Mouse (Mus musculus): ENCODE results near the gene Clec11a. TPM values are rescaled to one million over a fixed set of nuclear protein-coding genes. Genes with fewer than 3 reads are reported as not detected.

The Clec11a gene
- total and polyA plus RNA-seq, 3 experiments, result 0.33 to 0.39 TPM; not detected in 1

DNA sequence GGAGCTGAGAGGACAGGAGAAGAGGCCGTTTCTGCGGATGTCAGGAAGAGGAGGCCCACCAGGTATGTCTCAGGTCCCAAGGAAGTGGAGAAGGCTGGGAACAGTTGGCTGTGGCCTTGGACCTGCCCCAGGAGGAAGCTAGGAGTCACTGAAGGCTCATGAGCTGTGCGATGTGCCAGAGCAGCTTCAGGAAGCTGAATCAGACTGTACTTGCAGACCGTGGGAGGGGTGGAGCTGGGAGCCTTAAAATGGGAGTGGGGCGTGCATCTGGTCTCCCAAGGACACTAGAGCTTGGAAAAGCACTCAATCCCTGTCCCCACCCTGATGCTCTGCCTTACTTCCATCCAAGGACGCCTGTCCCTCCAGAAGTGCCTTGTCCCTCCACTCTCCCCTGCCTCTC, 19.9 kb upstream of the Clec11a start:
- Histone ChIP-seq H3K9me3 (replicated peaks; ENCODE audit: insufficient read depth, low read length) (no peaks in the 10 kb centered on the region), H3K4me3 (ENCODE audit: control insufficient read depth in 1 of 2, insufficient read depth in 1 of 2, low read depth in 2 of 2, low read length in 2 of 2) (no peak overlapping the region), H3K27ac (ENCODE audit: control insufficient read depth, low read depth, low read length) (no peak overlapping the region), H3K79me2 (ENCODE audit: control insufficient read depth, insufficient read depth, low read length, poor library complexity) (no peaks in the 10 kb centered on the region), H3K9ac (ENCODE audit: control insufficient read depth, low read depth, low read length, poor library complexity, severe bottlenecking) (no peak overlapping the region), H3K36me3 (ENCODE audit: control insufficient read depth in 1 of 2, insufficient read depth in 2 of 2, low read length in 2 of 2) (no peaks in the 10 kb centered on the region), H3K4me1 (ENCODE audit: control insufficient read depth in 1 of 2, insufficient read depth in 2 of 2, low read length in 2 of 2) (no peaks in the 10 kb centered on the region), H3K27me3 (ENCODE audit: control insufficient read depth in 1 of 2, insufficient read depth in 2 of 2, low read length in 2 of 2) (no peaks in the 10 kb centered on the region)
- TF ChIP-seq ZKSCAN1 (IDR thresholded peaks at IDR 0.05; ENCODE audit: low read depth, low read length) (no peak), ZC3H11A (IDR thresholded peaks at IDR 0.05; ENCODE audit: low read depth, low read length) (no peak), ZMIZ1 (IDR thresholded peaks at IDR 0.05; ENCODE audit: low read depth, low read length) (no peak), SMC3 (IDR thresholded peaks at IDR 0.05; ENCODE audit: low read depth, low read length) (no peak), UBTF (IDR thresholded peaks at IDR 0.05; ENCODE audit: borderline replicate concordance, insufficient read depth, low read depth, low read length) (no peak), MYC (IDR thresholded peaks at IDR 0.05; ENCODE audit: low read depth, low read length) (no peak), POLR2AphosphoS5 (IDR thresholded peaks at IDR 0.05; ENCODE audit: borderline replicate concordance, low read depth, low read length) (no peak), RAD21 (IDR thresholded peaks at IDR 0.05; ENCODE audit: low read depth, low read length) (no peak), E2F4 (IDR thresholded peaks at IDR 0.05; ENCODE audit: borderline replicate concordance, low read depth, low read length) (no peak), MAX (IDR thresholded peaks at IDR 0.05; ENCODE audit: low read length) (no peak), GATA1 (IDR thresholded peaks at IDR 0.05; ENCODE audit: low read depth, low read length) (no peak), TAL1 (IDR thresholded peaks at IDR 0.05; ENCODE audit: low read length) (no peak), EP300 (IDR thresholded peaks at IDR 0.05; ENCODE audit: low read depth in 1 of 2, low read length in 2 of 2) (no peak), TCF12 (IDR thresholded peaks at IDR 0.05; ENCODE audit: low read depth, low read length) (no peak), SIN3A (IDR thresholded peaks at IDR 0.05; ENCODE audit: low read length) (no peak), KAT2A (conservative IDR thresholded peaks at IDR 0.05; ENCODE audit: low read depth, low read length) (no peak), POLR2A (IDR thresholded peaks at IDR 0.05; ENCODE audit: control insufficient read depth in 1 of 2, insufficient read depth in 1 of 2, low read depth in 1 of 2, low read length in 2 of 2, poor library complexity in 1 of 2) (no peak), USF1 (IDR thresholded peaks at IDR 0.05; ENCODE audit: low read depth, low read length) (no peak), MAZ (IDR thresholded peaks at IDR 0.05; ENCODE audit: low read depth, low read length) (no peak)
- DNase-seq (ENCODE audit: low read depth, low spot score), result no peak

DNA sequence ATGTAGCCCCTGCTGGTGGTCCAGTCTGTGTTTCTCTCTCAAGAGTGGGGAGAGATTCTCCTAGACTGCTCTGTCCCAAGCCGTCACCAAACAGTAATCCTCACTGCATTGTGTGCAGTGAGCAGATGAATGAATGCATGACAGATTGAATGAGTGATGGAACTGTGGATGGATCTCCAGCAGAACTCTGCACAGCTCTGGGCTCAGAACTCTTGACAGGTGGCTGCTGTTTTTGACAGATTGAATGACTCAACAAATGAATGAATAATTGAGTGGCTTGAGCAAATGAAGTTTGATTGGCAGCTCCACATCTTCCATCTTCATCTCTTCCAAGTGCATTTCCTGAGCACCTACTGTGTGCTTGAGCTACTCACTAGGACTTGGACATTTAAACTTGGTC, 15.6 kb upstream of the Clec11a start:
- H3K4me3 ChIP-seq (ENCODE audit: control insufficient read depth in 1 of 2, insufficient read depth in 1 of 2, low read depth in 2 of 2, low read length in 2 of 2), result no peak overlapping the region
- TF ChIP-seq ZNF384 (IDR thresholded peaks at IDR 0.05; ENCODE audit: low read depth, low read length) (no peak), GATA1 (IDR thresholded peaks at IDR 0.05; ENCODE audit: low read depth, low read length) (no peak), MAZ (IDR thresholded peaks at IDR 0.05; ENCODE audit: low read depth, low read length) (no peak), TCF12 (IDR thresholded peaks at IDR 0.05; ENCODE audit: low read depth, low read length) (no peak), KAT2A (conservative IDR thresholded peaks at IDR 0.05; ENCODE audit: low read depth, low read length) (no peak), CHD2 (IDR thresholded peaks at IDR 0.05; ENCODE audit: low read length) (no peak), HCFC1 (IDR thresholded peaks at IDR 0.05; ENCODE audit: low read depth, low read length) (no peak), UBTF (IDR thresholded peaks at IDR 0.05; ENCODE audit: borderline replicate concordance, insufficient read depth, low read depth, low read length) (no peak), POLR2A (IDR thresholded peaks at IDR 0.05; ENCODE audit: control insufficient read depth in 1 of 2, insufficient read depth in 1 of 2, low read depth in 1 of 2, low read length in 2 of 2, poor library complexity in 1 of 2) (no peak), ZKSCAN1 (IDR thresholded peaks at IDR 0.05; ENCODE audit: low read depth, low read length) (no peak), POLR2AphosphoS2 (IDR thresholded peaks at IDR 0.05; ENCODE audit: low read length) (no peak), ZC3H11A (IDR thresholded peaks at IDR 0.05; ENCODE audit: low read depth, low read length) (no peak), ELF1 (IDR thresholded peaks at IDR 0.05; ENCODE audit: low read depth, low read length) (no peak), CHD1 (IDR thresholded peaks at IDR 0.05; ENCODE audit: low read depth, low read length) (no peak), JUND (IDR thresholded peaks at IDR 0.05; ENCODE audit: low read depth, low read length) (no peak), MAFK (IDR thresholded peaks at IDR 0.05; ENCODE audit: borderline replicate concordance, low read depth, low read length) (no peak)
- no peaks in the 10 kb centered on the region for H3K79me2 ChIP-seq (ENCODE audit: control insufficient read depth, insufficient read depth, low read length, poor library complexity)
- no peak overlapping the region for H3K27ac ChIP-seq (ENCODE audit: control insufficient read depth, low read depth, low read length)
- no peaks in the 10 kb centered on the region for H3K27me3 ChIP-seq (ENCODE audit: control insufficient read depth in 1 of 2, insufficient read depth in 2 of 2, low read length in 2 of 2)
- H3K9ac ChIP-seq (ENCODE audit: control insufficient read depth, low read depth, low read length, poor library complexity, severe bottlenecking), result no peak overlapping the region
- H3K4me1 ChIP-seq (ENCODE audit: control insufficient read depth in 1 of 2, insufficient read depth in 2 of 2, low read length in 2 of 2), result no peaks in the 10 kb centered on the region
- no peaks in the 10 kb centered on the region for H3K36me3 ChIP-seq (ENCODE audit: control insufficient read depth in 1 of 2, insufficient read depth in 2 of 2, low read length in 2 of 2)
- no peak for DNase-seq (ENCODE audit: low read depth, low spot score)
- no peaks in the 10 kb centered on the region for H3K9me3 ChIP-seq (replicated peaks; ENCODE audit: insufficient read depth, low read length)

Measured in MEL (cell line).